Mouse (Mus musculus) heart, embryonic 14.5 days (tissue): ENCODE results near the gene Hspd1. TPM values are rescaled to one million over a fixed set of nuclear protein-coding genes. Genes with fewer than 3 reads are reported as not detected.

ENCODE experiments used
- ATAC-seq: fragments of 200-750 bp; cut with Nextera tagmentation; 2 replicates; pipeline ENCODE4 v1.8.0; 2017; ENCODE audit warnings: low read depth, moderate TSS enrichment; ENCODE audit not compliant: insufficient number of reproducible peaks, insufficient read depth, low FRiP score
- H3K27ac ChIP-seq, 2 experiments: fragments of 200-500 bp in 1 of 2; fragments of 300-500 bp in 1 of 2; sonication (generic) in 1 of 2; replicated peaks in 1 of 2; 2 replicates each; pipeline ENCODE4 v1.5.1; 2012 to 2014; ENCODE audit warnings: low read depth in 2 of 2, low read length in 2 of 2, control low read depth in 1 of 2, mild to moderate bottlenecking in 1 of 2, mixed read lengths in 1 of 2; ENCODE audit not compliant: control insufficient read depth in 1 of 2, insufficient read depth in 1 of 2
- H3K27me3 ChIP-seq: fragments of 300-500 bp; sonication (generic); 2 replicates; pipeline ENCODE4 v1.6.1; 2014; ENCODE audit warnings: mild to moderate bottlenecking, low read length, control low read depth; ENCODE audit not compliant: control insufficient read depth, insufficient read depth
- H3K36me3 ChIP-seq: fragments of 300-500 bp; sonication (generic); 2 replicates; pipeline ENCODE4 v1.6.1; 2014; ENCODE audit warnings: mild to moderate bottlenecking, control low read depth, low read length, mixed read lengths; ENCODE audit not compliant: control insufficient read depth, insufficient read depth
- H3K4me1 ChIP-seq, 2 experiments: fragments of 200-500 bp in 1 of 2; fragments of 300-500 bp in 1 of 2; sonication (generic) in 1 of 2; 2 replicates each; pipeline ENCODE4 v1.6.1; 2012 to 2014; ENCODE audit warnings: low read length in 2 of 2, control low read depth in 1 of 2, mixed read lengths in 1 of 2; ENCODE audit not compliant: control insufficient read depth in 2 of 2, insufficient read depth in 2 of 2
- H3K4me2 ChIP-seq: fragments of 300-500 bp; sonication (generic); 2 replicates; pipeline ENCODE4 v1.6.1; 2014; ENCODE audit warnings: mild to moderate bottlenecking, low read length
- H3K4me3 ChIP-seq, 2 experiments: fragments of 200-500 bp in 1 of 2; fragments of 300-500 bp in 1 of 2; sonication (generic) in 1 of 2; 2 replicates each; pipeline ENCODE4 v1.5.1; 2012 to 2014; ENCODE audit warnings: low read length in 2 of 2, mild to moderate bottlenecking in 2 of 2, control low read depth in 1 of 2, low read depth in 1 of 2, moderate library complexity in 1 of 2; ENCODE audit not compliant: control insufficient read depth in 1 of 2, insufficient read depth in 1 of 2
- H3K9ac ChIP-seq: fragments of 300-500 bp; sonication (generic); 2 replicates; pipeline ENCODE4 v1.6.1; 2014; ENCODE audit warnings: mild to moderate bottlenecking, low read length
- H3K9me3 ChIP-seq: fragments of 300-500 bp; sonication (generic); 2 replicates; pipeline ENCODE4 v1.6.1; 2016; ENCODE audit warnings: low read length, control low read depth; ENCODE audit not compliant: control insufficient read depth
- WGBS: fragments of 180-500 bp; shearing (Covaris S2); extraction: QIAGEN DNeasy Blood & Tissue Kit; methylation state at CpG from one replicate; pipeline ENCODE4 v1.1.7; 2014; 5-methylcytosine and 5-hydroxymethylcytosine counted together
- polyA plus RNA-seq: library from polyadenylated mRNA; unstranded; fragments of >200 nt; fragmentation: Nextera tagmentation; extraction: Ambion mirVana; gene quantifications from 2 replicates; pipeline ENCODE4 v1.2.1, GENCODE M21; 2014

Hspd1 gene
- polyA plus RNA-seq, 1 experiment from 2014 or later = 380 TPM

GRCm38 (mm10) chr1:55086868-55087400 lies 1.1 kb downstream of the Hspd1 start:
- H3K9me3 ChIP-seq = no peaks in the 10 kb centered on the region
- H3K9ac ChIP-seq = peak overlapping the region; percentile 93
- H3K4me3 ChIP-seq = peak overlapping the region; percentile 92 to 95
- 0% methylated on average over 13 of the region's 13 CpGs for WGBS
- H3K4me1 ChIP-seq = peaks cover 4 to 30% of the 10 kb centered on the region in 2 experiments
- H3K27ac ChIP-seq = peak overlapping the region; percentile 97 to 98
- ATAC-seq = no peak
- H3K4me2 ChIP-seq = peak overlapping the region; percentile 87
- no peaks in the 10 kb centered on the region for H3K27me3 ChIP-seq
- peaks cover 66% of the 10 kb centered on the region for H3K36me3 ChIP-seq

GRCm38 (mm10) chr1:55085781-55086366 lies 2.2 kb downstream of the Hspd1 start:
- Histone ChIP-seq H3K4me3 (peak overlapping the region in 1 of 2 experiments; percentile 92; a peak in 2 of 4 replicates), H3K4me1 (peaks cover 4 to 30% of the 10 kb centered on the region in 2 experiments), H3K9ac (peak overlapping the region; percentile 93), H3K9me3 (no peaks in the 10 kb centered on the region), H3K36me3 (peaks cover 67% of the 10 kb centered on the region), H3K4me2 (peak overlapping the region; percentile 87), H3K27ac (no peak overlapping the region), H3K27me3 (no peaks in the 10 kb centered on the region)
- WGBS = 57% methylated on average over 7 of the region's 7 CpGs
- no peak for ATAC-seq

GRCm38 (mm10) chr1:55082106-55082505 lies 5.9 kb downstream of the Hspd1 start:
- 81% methylated on average over 1 of the region's 1 CpGs for WGBS
- ATAC-seq = no peak
- no peaks in the 10 kb centered on the region for H3K27me3 ChIP-seq
- peaks cover 2 to 18% of the 10 kb centered on the region in 2 experiments; a peak in 3 of 4 replicates for H3K4me1 ChIP-seq
- no peak overlapping the region for H3K4me2 ChIP-seq
- no peaks in the 10 kb centered on the region for H3K9me3 ChIP-seq
- H3K4me3 ChIP-seq = no peak overlapping the region
- no peak overlapping the region for H3K9ac ChIP-seq
- H3K36me3 ChIP-seq = peaks cover 85% of the 10 kb centered on the region
- no peak overlapping the region for H3K27ac ChIP-seq

- 89% methylated on average over 4 of the region's 4 CpGs for WGBS
Observed at GRCm38 (mm10) chr1:55079677-55080076, 8.4 kb downstream of the Hspd1 start.

GRCm38 (mm10) chr1:55076849-55077516 lies 11.1 kb downstream of the Hspd1 start:
- H3K4me2 ChIP-seq = no peak overlapping the region
- H3K4me1 ChIP-seq = peaks cover 4 to 18% of the 10 kb centered on the region in 2 experiments; a peak in 3 of 4 replicates
- H3K36me3 ChIP-seq = peaks cover 60% of the 10 kb centered on the region
- 86% methylated on average over 2 of the region's 2 CpGs for WGBS
- no peak overlapping the region for H3K4me3 ChIP-seq
- no peaks in the 10 kb centered on the region for H3K27me3 ChIP-seq
- no peak overlapping the region for H3K27ac ChIP-seq
- no peak overlapping the region for H3K9ac ChIP-seq
- no peaks in the 10 kb centered on the region for H3K9me3 ChIP-seq
- ATAC-seq = no peak

More at GRCm38 (mm10) chr1:55079677-55080076, 8.4 kb downstream of the Hspd1 start:
- Histone ChIP-seq H3K4me2 (no peak overlapping the region), H3K27me3 (no peaks in the 10 kb centered on the region), H3K4me1 (peaks cover 4 to 17% of the 10 kb centered on the region in 2 experiments; a peak in 3 of 4 replicates), H3K36me3 (peaks cover 80% of the 10 kb centered on the region), H3K27ac (no peak overlapping the region), H3K9me3 (no peaks in the 10 kb centered on the region), H3K9ac (no peak overlapping the region), H3K4me3 (no peak overlapping the region)
- ATAC-seq = no peak

GRCm38 (mm10) chr1:55076395-55076743 lies 11.7 kb downstream of the Hspd1 start:
- H3K9ac ChIP-seq = no peak overlapping the region
- H3K27me3 ChIP-seq = no peaks in the 10 kb centered on the region
- peaks cover 60% of the 10 kb centered on the region for H3K36me3 ChIP-seq
- no peaks in the 10 kb centered on the region for H3K9me3 ChIP-seq
- H3K4me2 ChIP-seq = no peak overlapping the region
- no peak for ATAC-seq
- peaks cover 4 to 18% of the 10 kb centered on the region in 2 experiments; a peak in 3 of 4 replicates for H3K4me1 ChIP-seq
- H3K4me3 ChIP-seq = no peak overlapping the region
- no peak overlapping the region for H3K27ac ChIP-seq

- ATAC-seq = no peak
- Histone ChIP-seq H3K27ac (peak overlapping the region; percentile 25 to 50; a peak in 2 of 4 replicates), H3K4me2 (no peak overlapping the region), H3K36me3 (peaks cover 60% of the 10 kb centered on the region), H3K4me1 (peaks cover 4 to 18% of the 10 kb centered on the region in 2 experiments; a peak in 3 of 4 replicates), H3K9me3 (no peaks in the 10 kb centered on the region), H3K27me3 (no peaks in the 10 kb centered on the region), H3K9ac (no peak overlapping the region), H3K4me3 (no peak overlapping the region)
- WGBS = 43% methylated on average over 5 of the region's 5 CpGs
Observed at GRCm38 (mm10) chr1:55075652-55076394, 12.2 kb downstream of the Hspd1 start.
